Mouse (Mus musculus) G1E (cell line): ENCODE data around the gene Klhl30. TPM values are rescaled to one million over a fixed set of nuclear protein-coding genes. Genes with fewer than 3 reads are reported as not detected.

Experiments
- ATAC-seq: 2 replicates; pipeline ENCODE4 v1.8.0; 2016; ENCODE audit warnings: mild to moderate bottlenecking; ENCODE audit not compliant: insufficient number of reproducible peaks, poor library complexity, low FRiP score, severe bottlenecking; ENCODE audit errors: extremely low read depth
- DNase-seq: peaks from one replicate; pipeline ENCODE4 v3.0.0; 2012; ENCODE audit warnings: low spot score
- H3K27me3 ChIP-seq: 2 replicates; pipeline ENCODE4 v1.6.1; 2012; ENCODE audit warnings: mild to moderate bottlenecking, low read length, inconsistent platforms; ENCODE audit not compliant: insufficient read depth
- H3K36me3 ChIP-seq: replicated peaks from 2 replicates; pipeline ENCODE3; 2012; ENCODE audit warnings: mild to moderate bottlenecking, inconsistent platforms
- H3K4me1 ChIP-seq: 2 replicates; pipeline ENCODE4 v1.6.1; 2012; ENCODE audit warnings: low read depth, low read length, inconsistent platforms, mixed read lengths; ENCODE audit not compliant: insufficient read depth
- H3K4me3 ChIP-seq: 2 replicates; pipeline ENCODE4 v1.5.1; 2012; ENCODE audit warnings: low read depth, mild to moderate bottlenecking, inconsistent platforms, low read length, moderate library complexity, mixed read lengths
- H3K9me3 ChIP-seq: replicated peaks from 2 replicates; pipeline ENCODE4 v1.6.1; 2012; ENCODE audit warnings: inconsistent platforms
- CTCF ChIP-seq: IDR thresholded peaks from 2 replicates; pipeline ENCODE4 v1.5.1; 2012; ENCODE audit warnings: low read depth, low read length, inconsistent platforms, mixed read lengths
- GATA1 ChIP-seq: IDR thresholded peaks from 2 replicates; pipeline ENCODE4 v1.6.1; 2012; ENCODE audit warnings: borderline replicate concordance, low read length, inconsistent platforms, mixed read lengths
- GATA2 ChIP-seq: IDR thresholded peaks from 2 replicates; pipeline ENCODE4 v1.6.1; 2012; ENCODE audit warnings: low read depth, low read length, inconsistent platforms, borderline replicate concordance
- POLR2AphosphoS5 ChIP-seq: IDR thresholded peaks from 2 replicates; pipeline ENCODE4 v1.6.1; 2012; ENCODE audit warnings: low read depth, low read length, inconsistent platforms; ENCODE audit not compliant: insufficient replicate concordance
- TAL1 ChIP-seq: conservative IDR thresholded peaks from 2 replicates; pipeline ENCODE4 v1.6.1; 2012; ENCODE audit warnings: low read depth, low read length, inconsistent platforms, mixed read lengths
- polyA plus RNA-seq: library from polyadenylated mRNA; stranded (reverse); fragments of >175 nt; gene quantifications from 2 replicates; pipeline ENCODE4 v1.2.3, GENCODE M21; 2012
- total RNA-seq, 2 experiments: library from RNA; stranded (forward) in 1 of 2; stranded (reverse) in 1 of 2; fragments of 200-1000 nt in 1 of 2; fragments of >200 nt in 1 of 2; fragmentation: Nextera tagmentation in 1 of 2; gene quantifications; 2 replicates each; pipeline ENCODE4 v1.2.3; 2014 to 2017

Gene Klhl30
- total and polyA plus RNA-seq, 3 experiments, result 0.16 TPM; not detected in 2

DNA sequence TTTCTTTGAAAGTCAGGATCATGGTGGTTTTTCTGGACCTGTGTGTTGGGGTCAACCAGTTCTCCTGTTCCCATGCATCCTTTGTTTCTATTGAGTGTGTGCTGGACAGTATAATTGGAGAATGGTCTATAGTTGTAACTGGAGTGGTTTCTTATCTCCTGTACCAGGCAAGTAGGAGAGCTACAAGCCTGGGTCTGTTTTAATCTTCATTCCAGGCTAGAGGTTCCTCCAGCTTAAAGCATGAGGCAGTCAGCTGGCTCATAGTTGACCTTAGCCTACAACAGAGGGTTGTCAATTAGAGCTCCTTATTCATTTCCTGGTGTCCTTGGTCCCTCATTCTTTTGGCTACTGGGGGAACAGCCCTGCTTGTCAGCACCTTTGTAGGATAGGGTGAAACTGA, 17.2 kb upstream of the Klhl30 start:
- TF ChIP-seq CTCF (no peak), GATA2 (no peak), TAL1 (no peak), POLR2AphosphoS5 (no peak), GATA1 (no peak)
- no peaks in the 10 kb centered on the region; the same call in 1 of the 2 replicates for H3K4me1 ChIP-seq
- no peak overlapping the region for H3K4me3 ChIP-seq

GRCm38 (mm10) chr1:91337355-91337754, 13.5 kb upstream of the Klhl30 start:
- Histone ChIP-seq H3K36me3 (no peaks in the 10 kb centered on the region), H3K9me3 (no peaks in the 10 kb centered on the region), H3K4me3 (no peak overlapping the region), H3K27me3 (peaks cover 42% of the 10 kb centered on the region), H3K4me1 (no peaks in the 10 kb centered on the region; the same call in 1 of the 2 replicates)
- DNase-seq (no peak), ATAC-seq (no peak)
- TF ChIP-seq GATA2, result no peak
- TF ChIP-seq GATA1, result no peak
- no peak for TF ChIP-seq TAL1
- no peak for TF ChIP-seq POLR2AphosphoS5
- TF ChIP-seq CTCF, result no peak

More for the DNA sequence above, 17.2 kb upstream of the Klhl30 start:
- Histone ChIP-seq H3K36me3 (no peaks in the 10 kb centered on the region), H3K9me3 (no peaks in the 10 kb centered on the region), H3K27me3 (peaks cover 25% of the 10 kb centered on the region)
- ATAC-seq (no peak), DNase-seq (no peak)

DNA sequence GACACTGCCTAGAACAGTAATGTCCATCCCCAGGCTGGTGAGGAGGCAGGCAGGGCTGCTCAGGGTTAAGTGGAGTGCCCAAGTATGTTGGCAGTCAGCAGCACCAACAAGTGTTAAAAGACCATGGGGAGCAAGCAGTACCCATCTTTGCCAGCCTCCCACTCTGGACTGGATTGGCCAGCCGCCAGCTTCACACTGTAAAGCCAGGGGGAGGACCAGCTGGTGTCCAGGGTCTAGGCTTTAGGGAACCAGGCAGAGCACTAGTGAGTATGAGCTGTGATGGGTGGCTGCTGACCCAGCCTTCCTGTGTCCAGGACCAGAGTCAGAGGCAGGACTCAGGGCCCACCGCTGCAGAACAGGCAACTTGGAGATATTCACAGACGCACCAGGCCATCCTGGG, 6.8 kb upstream of the Klhl30 start:
- no peak for DNase-seq
- H3K36me3 ChIP-seq, result no peaks in the 10 kb centered on the region

DNA sequence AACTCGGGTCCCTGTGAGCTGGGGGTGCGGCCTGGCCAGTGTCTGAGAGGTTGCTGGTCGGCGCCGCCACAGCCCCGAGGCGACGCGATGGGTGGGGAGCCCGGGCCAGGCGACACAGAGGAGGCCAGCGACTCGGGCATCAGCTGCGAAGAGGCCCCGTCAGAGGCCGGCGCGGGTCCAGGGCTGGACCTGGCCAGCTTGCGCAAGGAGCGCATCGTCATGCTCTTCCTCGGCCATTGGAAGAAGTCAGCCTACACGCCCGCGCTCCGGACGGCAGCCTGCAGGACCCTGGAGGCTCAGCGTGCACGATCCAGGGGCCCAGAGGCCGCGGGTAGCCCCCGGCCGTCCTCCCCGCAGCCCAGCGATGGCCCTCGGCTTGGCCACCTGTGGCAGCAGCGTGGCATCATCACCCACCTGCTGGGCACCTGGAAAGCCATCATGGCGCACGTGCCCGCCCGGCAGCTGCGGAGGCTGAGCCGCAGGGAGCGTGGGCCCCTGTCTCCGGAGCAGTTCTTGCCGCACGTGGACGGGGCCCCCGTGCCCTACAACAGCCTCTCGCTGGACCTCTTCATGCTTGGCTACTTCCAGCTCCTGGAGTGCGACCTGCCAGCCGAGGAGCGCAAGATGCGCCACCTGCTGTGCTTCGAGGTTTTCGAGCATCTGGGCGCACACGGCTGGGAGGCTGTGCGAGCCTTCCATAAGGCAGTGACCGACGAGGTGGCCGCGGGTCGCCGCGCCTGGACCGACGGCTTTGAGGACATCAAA, 5.7 kb upstream of the Klhl30 start:
- no peak for DNase-seq
- Histone ChIP-seq H3K36me3 (no peaks in the 10 kb centered on the region), H3K27me3 (peaks cover 23% of the 10 kb centered on the region), H3K4me1 (no peaks in the 10 kb centered on the region), H3K9me3 (no peaks in the 10 kb centered on the region), H3K4me3 (no peak overlapping the region)
- no peak for ATAC-seq
- no peak for TF ChIP-seq CTCF

More for the DNA sequence above, 6.8 kb upstream of the Klhl30 start:
- TF ChIP-seq GATA1 (no peak), CTCF (no peak), POLR2AphosphoS5 (no peak), TAL1 (no peak), GATA2 (no peak)
- Histone ChIP-seq H3K9me3 (no peaks in the 10 kb centered on the region), H3K27me3 (peaks cover 24% of the 10 kb centered on the region), H3K4me1 (no peaks in the 10 kb centered on the region), H3K4me3 (no peak overlapping the region)
- no peak for ATAC-seq

GRCm38 (mm10) chr1:91346892-91347291, 3.9 kb upstream of the Klhl30 start:
- TF ChIP-seq GATA1 (no peak), CTCF (peak; percentile 99), TAL1 (no peak), POLR2AphosphoS5 (no peak), GATA2 (no peak)
- peak; percentile 83 for DNase-seq
- no peaks in the 10 kb centered on the region for H3K4me1 ChIP-seq
- H3K36me3 ChIP-seq, result no peaks in the 10 kb centered on the region
- no peaks in the 10 kb centered on the region for H3K9me3 ChIP-seq
- peaks cover 29% of the 10 kb centered on the region for H3K27me3 ChIP-seq
- no peak overlapping the region for H3K4me3 ChIP-seq
- ATAC-seq, result peak; percentile 79

DNA sequence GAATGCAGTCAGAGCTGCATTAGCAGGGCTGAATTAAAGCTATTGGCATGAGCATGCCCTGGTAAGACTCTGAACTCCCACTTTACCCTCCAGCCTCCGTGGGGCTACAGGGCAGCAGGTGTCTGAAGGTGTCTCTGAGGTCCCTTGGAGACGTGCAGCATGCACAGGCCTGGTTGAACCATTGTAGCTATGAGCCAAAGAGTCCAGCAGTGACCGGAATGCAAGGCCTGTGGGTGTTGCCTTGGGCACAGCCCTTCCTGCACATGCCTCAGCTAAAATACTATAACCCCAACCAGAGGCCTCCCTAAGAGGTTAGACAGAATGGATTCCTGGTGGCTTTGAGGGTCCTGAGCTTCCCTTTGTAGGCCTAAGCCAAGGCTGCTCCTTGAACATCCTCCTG, 433 bp downstream of the Klhl30 start:
- TF ChIP-seq GATA2 (no peak), TAL1 (no peak), POLR2AphosphoS5 (no peak), CTCF (no peak), GATA1 (no peak)
- no peak overlapping the region for H3K4me3 ChIP-seq
- ATAC-seq (no peak), DNase-seq (no peak)
- H3K4me1 ChIP-seq, result no peaks in the 10 kb centered on the region
- H3K27me3 ChIP-seq, result peaks cover 45% of the 10 kb centered on the region
- no peaks in the 10 kb centered on the region for H3K9me3 ChIP-seq
- H3K36me3 ChIP-seq, result no peaks in the 10 kb centered on the region
